Mouse (Mus musculus) embryonic facial prominence, embryonic 13.5 days (tissue): Measurements from ENCODE around the gene Hint2. TPM values are rescaled to one million over a fixed set of nuclear protein-coding genes. Genes with fewer than 3 reads are reported as not detected.

Experiments used
- ATAC-seq: fragments of 200-750 bp; cut with Nextera tagmentation; 2 replicates; pipeline ENCODE4 v1.8.0; 2017; ENCODE audit warnings: low read depth; ENCODE audit not compliant: insufficient number of reproducible peaks, insufficient read depth, low FRiP score, low TSS enrichment
- H3K27ac ChIP-seq: fragments of 300-500 bp; sonication (generic); 2 replicates; pipeline ENCODE4 v1.5.1; 2015; ENCODE audit warnings: moderate library complexity, mild to moderate bottlenecking, inconsistent platforms
- H3K27me3 ChIP-seq: fragments of 300-500 bp; sonication (generic); 2 replicates; pipeline ENCODE4 v1.6.1; 2015; ENCODE audit warnings: mild to moderate bottlenecking, inconsistent platforms
- H3K36me3 ChIP-seq: fragments of 300-500 bp; sonication (generic); 2 replicates; pipeline ENCODE4 v1.6.1; 2015; ENCODE audit warnings: mild to moderate bottlenecking, inconsistent platforms
- H3K4me1 ChIP-seq: fragments of 300-500 bp; sonication (generic); 2 replicates; pipeline ENCODE4 v1.6.1; 2015; ENCODE audit warnings: inconsistent platforms
- H3K4me2 ChIP-seq: fragments of 300-500 bp; sonication (generic); 2 replicates; pipeline ENCODE4 v1.6.1; 2015; ENCODE audit warnings: moderate library complexity, mild to moderate bottlenecking, inconsistent platforms
- H3K4me3 ChIP-seq: fragments of 300-500 bp; sonication (generic); 2 replicates; pipeline ENCODE4 v1.5.1; 2015; ENCODE audit warnings: mild to moderate bottlenecking, inconsistent platforms
- H3K9ac ChIP-seq: fragments of 300-500 bp; sonication (generic); 2 replicates; pipeline ENCODE4 v1.6.1; 2015; ENCODE audit warnings: mild to moderate bottlenecking, inconsistent platforms
- H3K9me3 ChIP-seq: fragments of 300-500 bp; sonication (generic); 2 replicates; pipeline ENCODE4 v1.6.1; 2016; ENCODE audit warnings: inconsistent platforms
- WGBS: fragments of 180-500 bp; shearing (Covaris S2); methylation state at CpG from one replicate; pipeline ENCODE4 v1.1.7; 2015; ENCODE audit warnings: mixed read lengths; 5-methylcytosine and 5-hydroxymethylcytosine counted together
- polyA plus RNA-seq: library from polyadenylated mRNA; unstranded; fragments of >200 nt; fragmentation: Nextera tagmentation; extraction: Ambion mirVana; gene quantifications from 2 replicates; pipeline ENCODE4 v1.2.1, GENCODE M21; 2015

Gene Hint2
- polyA plus RNA-seq, 1 experiment from 2014 or later: 92.1 TPM

GRCm38 (mm10) chr4:43631046-43631955 is 25.0 kb downstream of the Hint2 start, which contains the start of gene Npr2:
Gene Npr2 (plus strand): TSS chr4:43631935.
- WGBS: under 1% methylated on average over 35 of the region's 70 CpGs
- Histone ChIP-seq H3K9me3 (peaks cover 4% of the 10 kb centered on the region; the same call in 1 of the 2 replicates), H3K27me3 (peaks cover 7% of the 10 kb centered on the region; the same call in 1 of the 2 replicates), H3K4me1 (peaks cover 48% of the 10 kb centered on the region), H3K36me3 (no peaks in the 10 kb centered on the region), H3K4me3 (peak within 1 kb of the TSS; percentile 73), H3K4me2 (peak within 1 kb of the TSS; percentile 83), H3K9ac (peak within 1 kb of the TSS; percentile 96), H3K27ac (peak within 1 kb of the TSS; percentile 87)
- ATAC-seq: peak; percentile 57; the same call in 1 of the 2 replicates

- Histone ChIP-seq H3K4me1 (peaks cover 41% of the 10 kb centered on the region), H3K9me3 (peaks cover 8% of the 10 kb centered on the region; the same call in 1 of the 2 replicates), H3K4me2 (peak overlapping the region; percentile 83), H3K27ac (peak overlapping the region; percentile 87), H3K9ac (peak overlapping the region; percentile 96; the same call in 1 of the 2 replicates), H3K27me3 (peaks cover 7% of the 10 kb centered on the region; the same call in 1 of the 2 replicates), H3K4me3 (peak overlapping the region; percentile 73), H3K36me3 (no peaks in the 10 kb centered on the region)
- no peak for ATAC-seq
- WGBS: 22% methylated on average over 5 of the region's 5 CpGs
Observed at GRCm38 (mm10) chr4:43630671-43631045, 25.6 kb downstream of the Hint2 start.

- H3K4me2 ChIP-seq: peak overlapping the region; percentile 33
- 3% methylated on average over 5 of the region's 5 CpGs for WGBS
- peaks cover 14% of the 10 kb centered on the region for H3K9me3 ChIP-seq
- H3K27ac ChIP-seq: peak overlapping the region; percentile 87; the same call in 1 of the 2 replicates
- no peaks in the 10 kb centered on the region; the same call in 1 of the 2 replicates for H3K36me3 ChIP-seq
- peaks cover 7% of the 10 kb centered on the region; the same call in 1 of the 2 replicates for H3K27me3 ChIP-seq
- ATAC-seq: peak; percentile 41; the same call in 1 of the 2 replicates
- peaks cover 40% of the 10 kb centered on the region for H3K4me1 ChIP-seq
- peak overlapping the region; percentile 28; the same call in 1 of the 2 replicates for H3K9ac ChIP-seq
- H3K4me3 ChIP-seq: no peak overlapping the region
Observed at GRCm38 (mm10) chr4:43630030-43630581, 26.2 kb downstream of the Hint2 start.

- Histone ChIP-seq H3K4me2 (no peak overlapping the region), H3K9ac (no peak overlapping the region), H3K4me3 (no peak overlapping the region), H3K4me1 (peaks cover 38% of the 10 kb centered on the region), H3K27me3 (peaks cover 7% of the 10 kb centered on the region; the same call in 1 of the 2 replicates), H3K9me3 (peaks cover 18% of the 10 kb centered on the region), H3K27ac (no peak overlapping the region), H3K36me3 (no peaks in the 10 kb centered on the region; the same call in 1 of the 2 replicates)
- ATAC-seq: no peak
- 33% methylated on average over 20 of the region's 20 CpGs for WGBS
Observed at GRCm38 (mm10) chr4:43629106-43629817, 27.0 kb downstream of the Hint2 start.

GRCm38 (mm10) chr4:43620146-43620778 is 36.0 kb downstream of the Hint2 start:
- H3K27ac ChIP-seq: no peak overlapping the region
- H3K36me3 ChIP-seq: no peaks in the 10 kb centered on the region
- no peak for ATAC-seq
- no peak overlapping the region for H3K9ac ChIP-seq
- WGBS: 88% methylated on average over 4 of the region's 4 CpGs
- H3K27me3 ChIP-seq: no peaks in the 10 kb centered on the region
- H3K4me3 ChIP-seq: no peak overlapping the region
- peaks cover 6% of the 10 kb centered on the region for H3K9me3 ChIP-seq
- no peaks in the 10 kb centered on the region for H3K4me1 ChIP-seq
- H3K4me2 ChIP-seq: no peak overlapping the region

GRCm38 (mm10) chr4:43613060-43613730 is 43.1 kb downstream of the Hint2 start:
- ATAC-seq: no peak
- Histone ChIP-seq H3K9me3 (no peaks in the 10 kb centered on the region), H3K4me1 (no peaks in the 10 kb centered on the region), H3K4me2 (no peak overlapping the region), H3K27ac (no peak overlapping the region), H3K36me3 (no peaks in the 10 kb centered on the region), H3K27me3 (no peaks in the 10 kb centered on the region), H3K9ac (no peak overlapping the region), H3K4me3 (no peak overlapping the region)
- 54% methylated on average over 3 of the region's 3 CpGs for WGBS

GRCm38 (mm10) chr4:43612534-43612933 is 43.7 kb downstream of the Hint2 start:
- ATAC-seq: no peak

GRCm38 (mm10) chr4:43604751-43605685 is 51.2 kb downstream of the Hint2 start:
- H3K4me3 ChIP-seq: no peak overlapping the region
- no peaks in the 10 kb centered on the region for H3K36me3 ChIP-seq
- no peak overlapping the region for H3K9ac ChIP-seq
- no peak overlapping the region for H3K27ac ChIP-seq
- ATAC-seq: no peak
- no peaks in the 10 kb centered on the region for H3K9me3 ChIP-seq
- H3K4me1 ChIP-seq: no peaks in the 10 kb centered on the region
- H3K4me2 ChIP-seq: no peak overlapping the region
- 75% methylated on average over 9 of the region's 9 CpGs for WGBS
- H3K27me3 ChIP-seq: no peaks in the 10 kb centered on the region

More at GRCm38 (mm10) chr4:43612534-43612933, 43.7 kb downstream of the Hint2 start:
- 73% methylated on average over 10 of the region's 10 CpGs for WGBS
- H3K9ac ChIP-seq: no peak overlapping the region
- H3K9me3 ChIP-seq: no peaks in the 10 kb centered on the region
- H3K4me3 ChIP-seq: no peak overlapping the region
- no peaks in the 10 kb centered on the region for H3K36me3 ChIP-seq
- no peaks in the 10 kb centered on the region for H3K27me3 ChIP-seq
- no peak overlapping the region for H3K27ac ChIP-seq
- H3K4me2 ChIP-seq: no peak overlapping the region
- H3K4me1 ChIP-seq: no peaks in the 10 kb centered on the region
